Mouse (Mus musculus): ENCODE measurements around the gene Ulk4. TPM values are rescaled to one million over a fixed set of nuclear protein-coding genes. Genes with fewer than 3 reads are reported as not detected.

Gene Ulk4
- total and polyA plus RNA-seq, 3 experiments = 26.6 to 31.1 TPM; not detected in 1

DNA sequence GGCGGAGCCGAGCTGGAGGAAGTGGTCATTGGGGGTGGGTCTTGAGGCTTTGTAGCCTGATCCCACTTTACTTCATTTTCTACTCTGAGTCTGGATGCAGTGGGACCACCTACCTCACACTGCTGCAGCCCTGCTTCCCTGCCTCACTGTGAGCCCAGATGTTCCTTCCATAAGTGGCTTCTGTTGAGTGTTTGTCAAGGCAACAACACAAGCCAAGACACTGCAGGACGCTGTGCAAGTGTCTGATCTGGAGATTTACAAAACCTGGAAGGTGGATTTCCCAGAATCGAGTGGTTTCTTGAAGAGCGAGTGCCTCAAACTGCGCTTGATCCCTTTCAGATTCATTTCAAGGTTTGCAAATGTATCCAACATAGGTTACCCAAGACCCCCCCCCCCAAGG lies 368.5 kb downstream of the Ulk4 start:
- H3K27me3 ChIP-seq (ENCODE audit: control insufficient read depth in 1 of 2, insufficient read depth in 2 of 2, low read length in 2 of 2) = no peaks in the 10 kb centered on the region; a peak in 1 of 4 replicates
- H3K9me3 ChIP-seq (replicated peaks; ENCODE audit: insufficient read depth, low read length) = no peaks in the 10 kb centered on the region
- no peaks in the 10 kb centered on the region for H3K36me3 ChIP-seq (ENCODE audit: control insufficient read depth in 1 of 2, insufficient read depth in 2 of 2, low read length in 2 of 2)
- H3K27ac ChIP-seq (ENCODE audit: control insufficient read depth, low read depth, low read length) = no peak overlapping the region
- H3K4me1 ChIP-seq (ENCODE audit: control insufficient read depth in 1 of 2, insufficient read depth in 2 of 2, low read length in 2 of 2) = no peaks in the 10 kb centered on the region
- TF ChIP-seq HCFC1 (IDR thresholded peaks at IDR 0.05; ENCODE audit: low read depth, low read length) (no peak), NRF1 (IDR thresholded peaks at IDR 0.05; ENCODE audit: insufficient read depth, low read depth, low read length, poor library complexity, severe bottlenecking) (no peak)
- H3K9ac ChIP-seq (ENCODE audit: control insufficient read depth, low read depth, low read length, poor library complexity, severe bottlenecking) = no peak overlapping the region
- no peaks in the 10 kb centered on the region for H3K79me2 ChIP-seq (ENCODE audit: control insufficient read depth, insufficient read depth, low read length, poor library complexity)
- no peak overlapping the region for H3K4me3 ChIP-seq (ENCODE audit: control insufficient read depth in 1 of 2, insufficient read depth in 1 of 2, low read depth in 2 of 2, low read length in 2 of 2)
- no peak for DNase-seq (ENCODE audit: low read depth, low spot score)

Other genes with a start within 250 kb of the Ulk4 start
- 15.3 and 16.2 TPM in 2 replicates for gene Trak1, start 20.3 kb upstream of the Ulk4 start, total RNA-seq (2012; rRNA removed)
- gene Trak1, start 20.3 kb upstream of the Ulk4 start, polyA plus RNA-seq (2012; ENCODE audit: insufficient read depth in 1 of 2, insufficient read length in 2 of 2, low read depth in 1 of 2, low replicate concordance in 2 of 2, missing spikeins in 1 of 2) = 10 to 100 TPM in 1 of 2 experiments, not detected in 1; 35.5 TPM
- gene Cck, start 218.5 kb upstream of the Ulk4 start, total RNA-seq (2012; rRNA removed) = not detected in 2 replicates
- not detected for gene Cck, start 218.5 kb upstream of the Ulk4 start, polyA plus RNA-seq (2012; ENCODE audit: insufficient read depth in 1 of 2, insufficient read length in 2 of 2, low read depth in 1 of 2, low replicate concordance in 2 of 2, missing spikeins in 1 of 2)